Mouse (Mus musculus) heart, postnatal 14 days (tissue): Measurements from ENCODE around the gene Hnf1b. TPM values are rescaled to one million over a fixed set of nuclear protein-coding genes. Genes with fewer than 3 reads are reported as not detected.

Experiments used
- DNase-seq, 2 experiments: peaks; one replicate each; pipeline ENCODE4 v3.0.0; 2021 to 2022
- intact Hi-C: fragments of 180-260 bp; cut with DNase I; formaldehyde crosslinking; loops from one replicate; pipeline ENCODE4 v1.15.1; 2025
- total RNA-seq, 2 experiments: library from RNA; stranded (reverse); gene quantifications; 2 replicates each; pipeline ENCODE4 v1.2.3; 2021

Gene Hnf1b
- total RNA-seq, 2 experiments from 2014 or later: not detected

DNA sequence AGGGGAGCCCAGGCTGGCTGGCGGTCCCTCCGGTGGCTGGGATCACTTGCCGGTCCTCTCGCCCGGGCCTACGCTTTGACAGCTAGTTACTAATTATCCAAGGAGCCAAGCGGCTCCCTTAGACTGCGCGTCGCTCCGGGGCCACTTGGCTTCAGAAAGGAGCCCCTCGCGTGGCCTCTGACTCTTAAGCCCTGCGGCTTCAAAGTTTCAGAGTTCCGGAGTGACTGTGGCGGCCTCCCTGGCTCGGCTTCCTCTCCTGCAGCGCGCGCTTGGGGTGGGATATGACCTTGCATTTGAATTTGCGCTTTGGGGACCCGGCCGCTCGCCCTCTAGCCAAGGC, 2.1 kb downstream of the Hnf1b start:
- intact Hi-C loops: no loop called here
- DNase-seq: peak in 1 of 2 experiments; percentile 5

DNA sequence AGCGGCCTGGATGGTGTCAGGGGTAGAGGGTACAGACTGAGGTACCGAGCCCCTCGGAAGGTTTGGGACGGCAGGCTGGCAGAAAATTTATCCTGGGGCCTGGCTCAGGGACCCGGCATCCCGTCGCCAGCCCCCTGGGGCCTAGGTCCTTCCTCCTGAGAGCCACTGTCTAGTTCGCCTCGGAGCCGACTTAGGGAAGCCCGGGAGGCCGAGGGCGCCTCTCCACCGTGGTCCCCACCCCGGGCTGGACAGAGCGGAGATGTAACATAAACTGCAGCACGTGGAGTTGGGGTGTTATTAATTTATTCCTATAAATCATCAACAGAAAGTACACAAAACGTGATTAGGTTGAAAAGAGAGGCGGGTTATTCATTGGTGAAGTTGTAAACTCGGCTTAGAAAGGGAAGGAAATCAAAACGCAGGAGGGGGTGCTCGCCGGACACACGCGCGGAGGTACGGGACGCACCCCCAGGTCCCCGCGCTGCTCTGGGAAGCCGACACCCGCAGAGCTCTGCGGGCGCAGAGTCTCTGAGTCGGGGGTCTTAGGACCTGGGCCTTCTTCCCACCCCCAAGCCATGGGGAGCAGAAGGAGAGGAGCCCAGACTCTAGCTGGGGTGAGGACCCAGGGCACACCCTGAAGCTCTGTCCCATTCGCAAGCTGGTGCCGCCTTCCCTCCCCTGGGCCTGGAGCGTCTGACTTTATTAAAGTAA, 2.8 kb downstream of the Hnf1b start:
- intact Hi-C loops: no loop called here
- peak; percentile 5 to 9 for DNase-seq

DNA sequence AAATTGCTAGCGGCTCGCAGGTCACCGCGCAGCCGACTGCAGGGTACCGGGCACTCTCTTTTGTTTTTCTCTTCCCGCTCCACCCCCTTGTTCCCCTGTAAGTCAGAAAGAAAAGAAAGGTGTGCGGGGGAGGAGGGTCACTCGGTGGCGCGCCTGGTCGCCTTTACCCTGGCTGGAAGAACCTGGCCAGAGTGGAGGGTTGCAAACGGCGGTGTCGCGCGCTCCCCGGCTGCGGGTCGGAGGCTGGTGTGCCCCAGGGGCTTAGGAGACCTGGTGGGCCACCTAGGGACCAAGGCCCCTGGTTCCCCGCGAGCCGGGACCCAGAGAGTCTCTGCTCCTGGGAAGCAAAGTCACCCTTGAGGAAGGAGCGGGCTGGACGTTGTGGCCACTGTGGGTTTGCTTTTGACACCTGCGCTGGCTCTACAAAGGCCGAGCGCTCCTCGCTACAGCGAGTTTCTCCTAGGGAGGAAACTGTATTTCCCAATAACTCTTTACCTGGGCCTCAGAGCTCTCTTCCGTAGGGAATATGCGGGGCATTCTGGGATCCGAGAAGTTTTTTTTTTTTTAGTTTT, 3.4 kb downstream of the Hnf1b start:
- DNase-seq: peak in 1 of 2 experiments; percentile 7
- intact Hi-C loops: no loop called here

- DNase-seq: no peak
- intact Hi-C loops: no loop called here
These were observed 4.2 kb downstream of the Hnf1b start for GRCm38 (mm10) chr11:83854091-83854490.

GRCm38 (mm10) chr11:83854707-83855106, 4.8 kb downstream of the Hnf1b start:
- DNase-seq: no peak
- intact Hi-C loops: no loop called here

- intact Hi-C loops: no loop called here
- DNase-seq: no peak
These were observed 7.4 kb downstream of the Hnf1b start for GRCm38 (mm10) chr11:83857256-83857655.

GRCm38 (mm10) chr11:83865286-83865685, 15.4 kb downstream of the Hnf1b start:
- intact Hi-C loops: no loop called here
- DNase-seq: no peak

GRCm38 (mm10) chr11:83867571-83867970, 17.7 kb downstream of the Hnf1b start:
- DNase-seq: no peak
- intact Hi-C loops: no loop called here

- intact Hi-C loops: no loop called here
- DNase-seq: no peak
These were observed 19.3 kb downstream of the Hnf1b start for GRCm38 (mm10) chr11:83869147-83869546.

GRCm38 (mm10) chr11:83869686-83870085, 19.8 kb downstream of the Hnf1b start:
- intact Hi-C loops: no loop called here
- DNase-seq: no peak

DNA sequence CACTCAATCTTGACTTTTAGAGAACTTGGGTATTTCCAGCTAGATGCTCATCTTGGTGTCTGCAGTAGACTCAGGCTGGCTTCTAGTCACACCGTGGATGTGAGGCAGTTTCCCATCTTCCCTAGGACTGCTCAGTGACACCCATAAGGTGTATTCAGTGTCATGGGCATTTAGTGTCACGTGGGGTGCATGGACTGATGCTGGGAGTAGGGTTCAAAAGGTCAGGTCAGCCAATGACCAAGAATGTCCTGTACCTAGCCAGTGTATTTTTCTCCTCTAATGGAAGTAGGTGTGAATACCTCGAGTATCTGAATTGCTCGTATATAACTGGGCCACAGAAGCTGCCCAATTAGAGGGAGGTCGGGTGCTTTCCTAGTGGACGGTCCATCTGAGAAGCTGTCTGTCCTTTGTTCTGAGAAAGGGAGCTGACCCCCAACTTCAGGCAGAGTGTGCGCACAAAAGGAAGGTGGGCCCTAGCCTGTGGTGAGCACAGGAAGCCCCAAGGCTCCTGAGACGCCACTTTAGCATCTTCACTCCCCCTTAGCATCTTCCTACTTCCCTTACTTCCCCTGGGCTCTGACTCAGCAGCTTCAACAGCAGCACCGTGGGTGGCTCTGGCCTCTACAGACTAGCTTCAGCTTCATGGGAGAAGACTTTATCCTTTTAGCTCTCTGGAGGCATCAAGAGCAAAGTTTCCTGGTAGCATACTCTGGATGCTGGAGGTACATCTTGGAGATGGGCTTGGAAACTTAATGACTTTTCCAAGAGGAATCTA, 22.1 kb downstream of the Hnf1b start:
- intact Hi-C loops: no loop called here
- no peak for DNase-seq

DNA sequence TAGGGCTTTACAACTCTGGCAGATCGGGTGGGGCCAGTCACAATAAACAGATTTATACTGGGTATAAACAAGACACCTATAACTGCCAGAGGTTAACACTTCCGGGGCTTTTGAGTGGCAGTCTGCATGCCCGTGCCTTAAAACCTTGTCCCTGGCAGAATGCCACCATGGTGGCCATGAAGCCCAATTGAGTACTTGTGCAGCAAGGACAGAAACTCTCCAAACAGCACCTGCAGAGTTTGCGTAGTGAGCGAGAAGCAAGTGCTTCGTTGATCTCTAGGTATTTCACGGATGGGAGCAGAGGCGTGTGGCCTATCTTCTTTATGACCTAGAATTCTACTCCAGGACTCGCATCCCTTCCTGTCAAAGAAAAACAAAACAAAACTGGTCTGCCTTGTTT, 23.6 kb downstream of the Hnf1b start:
- no peak for DNase-seq
- intact Hi-C loops: no loop called here

DNA sequence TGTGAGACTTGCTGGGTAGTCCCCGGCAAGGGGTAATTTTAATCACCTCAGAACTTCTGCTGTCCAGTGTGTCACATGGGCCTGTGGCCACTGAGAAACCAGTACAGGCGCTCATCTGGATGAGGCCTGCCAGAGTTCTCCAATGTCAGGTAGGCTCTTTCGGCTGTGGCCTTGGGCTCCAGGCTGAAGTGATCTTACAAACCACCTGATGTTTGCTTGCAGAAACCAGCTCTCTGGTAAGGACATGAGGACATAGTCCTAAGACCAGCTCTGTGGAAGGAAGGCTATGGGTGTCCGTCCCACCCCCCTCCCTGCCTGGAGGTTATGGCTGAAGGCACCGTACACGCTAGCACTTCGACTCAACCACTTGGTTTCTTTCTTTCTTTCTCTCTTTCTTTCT, 26.8 kb downstream of the Hnf1b start:
- DNase-seq: no peak
- intact Hi-C loops: no loop called here

- intact Hi-C loops: no loop called here
- peak; percentile 19 to 37 for DNase-seq
These were observed 27.9 kb downstream of the Hnf1b start for GRCm38 (mm10) chr11:83877765-83878164.

- intact Hi-C loops: no loop called here
- no peak for DNase-seq
These were observed 28.6 kb downstream of the Hnf1b start for GRCm38 (mm10) chr11:83878417-83878952.

- DNase-seq: no peak
- intact Hi-C loops: no loop called here
These were observed 29.3 kb downstream of the Hnf1b start for GRCm38 (mm10) chr11:83879130-83879529.

- intact Hi-C loops: no loop called here
- DNase-seq: no peak
These were observed 31.6 kb downstream of the Hnf1b start for GRCm38 (mm10) chr11:83881438-83881837.

DNA sequence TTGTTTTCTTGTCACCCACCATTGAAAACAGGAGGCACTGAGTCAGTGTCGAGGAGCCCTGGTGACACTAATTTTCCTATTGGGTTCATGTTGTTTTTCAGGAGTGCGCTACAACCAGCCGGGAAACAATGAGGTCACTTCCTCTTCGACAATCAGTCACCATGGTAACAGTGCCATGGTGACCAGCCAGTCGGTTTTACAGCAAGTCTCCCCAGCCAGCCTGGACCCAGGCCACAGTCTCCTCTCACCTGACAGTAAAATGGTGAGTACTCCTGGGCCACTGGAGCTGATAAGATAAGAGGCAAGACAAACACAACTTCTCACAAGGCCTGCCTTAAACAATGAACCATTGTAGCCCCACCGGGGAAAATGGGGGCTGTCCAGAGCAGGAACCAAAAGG, 32.7 kb downstream of the Hnf1b start:
- DNase-seq: no peak
- intact Hi-C loops: no loop called here

- no peak for DNase-seq
- intact Hi-C loops: no loop called here
These were observed 33.2 kb downstream of the Hnf1b start for GRCm38 (mm10) chr11:83883074-83883473.

- DNase-seq: no peak
- intact Hi-C loops: no loop called here
These were observed 33.9 kb downstream of the Hnf1b start for GRCm38 (mm10) chr11:83883812-83884211.

- DNase-seq: no peak
These were observed 35.3 kb downstream of the Hnf1b start for GRCm38 (mm10) chr11:83885175-83885574.

GRCm38 (mm10) chr11:83886746-83887145, 36.9 kb downstream of the Hnf1b start:
- intact Hi-C loops: no loop called here
- no peak for DNase-seq

More at GRCm38 (mm10) chr11:83885175-83885574, 35.3 kb downstream of the Hnf1b start:
- intact Hi-C loops: no loop called here
